9 mouse cellular contexts compared by ENCODE assay signal in genomic region chr10:79778006-79778405, GRCm38 (mm10). TPM values are rescaled to one million over a fixed set of nuclear protein-coding genes. Genes with fewer than 3 reads are reported as not detected.
A peak's percentile ranks its signal among the peaks of the same experiment; 100 is the strongest.
DNase-seq lines count a peak whose midpoint lies in the region; ATAC-seq and TF ChIP-seq lines count a peak whose summit lies in the region.
"Had no signal": no experiment of that assay in that cellular context is flagged by ENCODE, and none has a peak within 500 bp of the region (broad histone marks: within the 10 kb centered on the region; RNA-seq: fewer than 3 reads in every experiment).

No protein-coding gene starts in this region.

- peak; percentile 76 for DNase-seq in cerebellum, adult 11-12 months
- DNase-seq in right cerebral cortex, postnatal 4 days, result peak; percentile 59
- no peak for DNase-seq in right cerebral cortex, postnatal 14 days
- peak; percentile 71 for DNase-seq in midbrain, embryonic 14.5 days
- no peak for DNase-seq in B cell, adult 2 months
- no peak for DNase-seq in thymus, postnatal 4 days
- DNase-seq: liver, embryonic 13.5 days had no signal

- H3K4me2 ChIP-seq in intestine, postnatal 0 days (replicated peaks; ENCODE audit: low read depth), result peak overlapping the region; percentile 65
- H3K4me2 ChIP-seq in midbrain, embryonic 14.5 days (ENCODE audit: low read length), result no peak overlapping the region

- TF ChIP-seq CTCF in intestine, postnatal 0 days (IDR thresholded peaks at IDR 0.05; ENCODE audit: low read depth), result no peak

- no peaks in the 10 kb centered on the region; the same call in 1 of the 2 replicates for H3K4me1 ChIP-seq in intestine, postnatal 0 days (replicated peaks; ENCODE audit: control insufficient read depth, insufficient read depth, low read length)
- peaks cover 7% of the 10 kb centered on the region; the same call in 1 of the 2 replicates for H3K4me1 ChIP-seq in midbrain, embryonic 14.5 days (ENCODE audit: control insufficient read depth, insufficient read depth, low read length)

- H3K36me3 ChIP-seq in intestine, postnatal 0 days (ENCODE audit: control insufficient read depth, insufficient read depth), result no peaks in the 10 kb centered on the region
- H3K36me3 ChIP-seq in midbrain, embryonic 14.5 days (ENCODE audit: control insufficient read depth, insufficient read depth, low read length), result no peaks in the 10 kb centered on the region
- H3K36me3 ChIP-seq: liver, embryonic 13.5 days had no signal

- peak overlapping the region; percentile 36; the same call in 1 of the 2 replicates for H3K4me3 ChIP-seq in intestine, postnatal 0 days (ENCODE audit: low read depth, low read length)
- H3K4me3 ChIP-seq in midbrain, embryonic 14.5 days (replicated peaks; ENCODE audit: low read depth, low read length), result no peak overlapping the region

- H3K27me3 ChIP-seq in intestine, postnatal 0 days (replicated peaks; ENCODE audit: control insufficient read depth, insufficient read depth, low read length), result no peaks in the 10 kb centered on the region
- peaks cover 37% of the 10 kb centered on the region; the same call in 1 of the 2 replicates for H3K27me3 ChIP-seq in midbrain, embryonic 14.5 days (ENCODE audit: control insufficient read depth, insufficient read depth, low read length)

- H3K9me3 ChIP-seq in intestine, postnatal 0 days (ENCODE audit: control insufficient read depth), result 0 out of 2 replicates have a peak, but pooled peaks cover 4% of the 10 kb centered on the region
- H3K9me3 ChIP-seq in midbrain, embryonic 14.5 days (ENCODE audit: control insufficient read depth, low read length), result peaks cover 3% of the 10 kb centered on the region; the same call in 1 of the 2 replicates
- H3K9me3 ChIP-seq: liver, embryonic 13.5 days had no signal

- no peak overlapping the region for H3K27ac ChIP-seq in intestine, postnatal 0 days (ENCODE audit: low read depth, low read length)
- H3K27ac ChIP-seq in midbrain, embryonic 14.5 days (replicated peaks; ENCODE audit: low read depth, low read length), result no peak overlapping the region
- H3K27ac ChIP-seq: liver, embryonic 13.5 days had no signal

- H3K9ac ChIP-seq in intestine, postnatal 0 days (ENCODE audit: low read depth, low read length), result no peak overlapping the region
- no peak overlapping the region for H3K9ac ChIP-seq in midbrain, embryonic 14.5 days (replicated peaks; ENCODE audit: low read length)
- H3K9ac ChIP-seq: liver, embryonic 13.5 days had no signal

- ATAC-seq in cerebellum, adult (ENCODE audit: insufficient number of reproducible peaks, low FRiP score, low TSS enrichment), result no peak
- ATAC-seq in intestine, postnatal 0 days, result no peak
- no peak for ATAC-seq in midbrain, embryonic 14.5 days (ENCODE audit: low FRiP score, low TSS enrichment)

- WGBS in intestine, postnatal 0 days, result 29% methylated on average over 13 of the region's 15 CpGs
- WGBS in midbrain, embryonic 14.5 days, result 10% methylated on average over 15 of the region's 15 CpGs

RNA-seq across cellular contexts. Expression of gene Fstl3, which starts 0.9 kb away (rescaled TPM):
- polyA plus RNA-seq in intestine, postnatal 0 days (2015; fragmentation: Nextera tagmentation; extraction: Ambion mirVana), result 7.3 and 8.9 TPM in 2 replicates
- polyA plus RNA-seq in midbrain, embryonic 14.5 days (2014; fragmentation: Nextera tagmentation; extraction: Ambion mirVana), result 0.80 and 1.5 TPM in 2 replicates

RNA-seq across cellular contexts. Expression of gene Rnf126, which starts 11.3 kb away (rescaled TPM):
- polyA plus RNA-seq in intestine, postnatal 0 days (2015; fragmentation: Nextera tagmentation; extraction: Ambion mirVana), result 41.2 and 43.5 TPM in 2 replicates
- 92.8 and 94.6 TPM in 2 replicates for polyA plus RNA-seq in midbrain, embryonic 14.5 days (2014; fragmentation: Nextera tagmentation; extraction: Ambion mirVana)

RNA-seq across cellular contexts. Expression of gene Prss57, which starts 12.8 kb away (rescaled TPM):
- 0.07 TPM in 1 of 2 replicates, not detected in the other for polyA plus RNA-seq in intestine, postnatal 0 days (2015; fragmentation: Nextera tagmentation; extraction: Ambion mirVana)
- 0.30 TPM in 1 of 2 replicates, not detected in the other for polyA plus RNA-seq in midbrain, embryonic 14.5 days (2014; fragmentation: Nextera tagmentation; extraction: Ambion mirVana)

RNA-seq across cellular contexts. Expression of gene Palm, which starts 15.4 kb away (rescaled TPM):
- polyA plus RNA-seq in intestine, postnatal 0 days (2015; fragmentation: Nextera tagmentation; extraction: Ambion mirVana), result 19.9 and 21.1 TPM in 2 replicates
- polyA plus RNA-seq in midbrain, embryonic 14.5 days (2014; fragmentation: Nextera tagmentation; extraction: Ambion mirVana), result 270 and 307 TPM in 2 replicates

RNA-seq across cellular contexts. Expression of gene Fgf22, which starts 23.1 kb away (rescaled TPM):
- polyA plus RNA-seq in intestine, postnatal 0 days (2015; fragmentation: Nextera tagmentation; extraction: Ambion mirVana), result 0.13 TPM in 1 of 2 replicates, not detected in the other
- polyA plus RNA-seq in midbrain, embryonic 14.5 days (2014; fragmentation: Nextera tagmentation; extraction: Ambion mirVana), result 0.87 and 1.0 TPM in 2 replicates
- polyA plus RNA-seq: liver, embryonic 13.5 days had no signal

Comparison
In these comparisons a context has a peak if more than half of its experiments do, and no peak if none do; other contexts are left out.
1. DNase-seq: peak in cerebellum, adult 11-12 months (single experiment), right cerebral cortex, postnatal 4 days (single experiment) and midbrain, embryonic 14.5 days (single experiment); none in right cerebral cortex, postnatal 14 days (single experiment), B cell, adult 2 months (0 of 2) and thymus, postnatal 4 days (single experiment).